Mouse (Mus musculus) myocyte (in vitro differentiated cells): Measurements from ENCODE around the gene 5031439G07Rik.

Source experiments
- POLR2A ChIP-seq: IDR thresholded peaks from one replicate; pipeline ENCODE4 v1.6.1; 2011; ENCODE audit warnings: low read depth, mild to moderate bottlenecking, control low read depth, moderate library complexity; ENCODE audit not compliant: insufficient read length
- POLR2AphosphoS2 ChIP-seq: IDR thresholded peaks from one replicate; pipeline ENCODE4 v1.6.1; 2011; ENCODE audit warnings: low read depth, control low read depth; ENCODE audit not compliant: insufficient read length
- TCF12 ChIP-seq: IDR thresholded peaks from one replicate; pipeline ENCODE4 v1.6.1; 2011; ENCODE audit warnings: mild to moderate bottlenecking, control low read depth; ENCODE audit not compliant: poor library complexity, insufficient read depth, severe bottlenecking
- USF1 ChIP-seq: IDR thresholded peaks from one replicate; pipeline ENCODE4 v1.6.1; 2011; ENCODE audit warnings: low read depth, mild to moderate bottlenecking, control low read depth, moderate library complexity

DNA sequence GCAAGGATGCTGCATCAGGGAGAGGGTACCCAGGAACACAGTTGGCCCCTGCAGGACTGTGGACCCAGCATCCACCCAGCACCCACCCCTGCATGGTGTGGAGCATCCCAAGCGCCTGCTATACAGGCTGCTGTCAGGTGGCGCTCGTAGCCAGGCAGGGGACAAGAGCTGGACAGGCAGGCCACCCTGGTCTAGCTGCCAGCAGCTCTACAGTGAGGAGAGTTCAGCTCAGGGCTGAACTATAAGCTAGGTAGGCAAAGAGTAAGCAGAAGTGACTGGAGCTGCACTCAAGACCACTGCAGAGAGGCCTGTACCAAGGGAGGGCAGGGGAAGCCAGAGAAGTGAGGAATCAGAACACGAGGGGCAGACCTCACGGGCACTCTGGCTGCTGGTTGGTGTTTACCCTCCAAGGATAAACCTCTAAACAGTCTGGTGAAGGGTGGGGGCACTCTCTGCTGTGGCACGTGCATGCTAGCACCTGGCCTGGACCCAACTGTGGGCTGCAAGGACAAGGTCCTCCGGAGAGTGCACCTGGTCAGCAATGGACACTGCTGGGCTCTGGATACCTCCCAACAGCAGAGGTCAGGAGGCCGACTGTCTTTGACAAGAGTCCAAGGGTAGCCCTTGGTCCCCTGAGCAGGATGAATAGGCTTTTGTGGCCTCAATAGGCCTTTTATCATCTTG, 15.3 kb downstream of the 5031439G07Rik start:
- TF ChIP-seq POLR2A = no peak
- no peak for TF ChIP-seq TCF12
- TF ChIP-seq USF1 = no peak
- TF ChIP-seq POLR2AphosphoS2 = no peak
